Mouse (Mus musculus): ENCODE measurements around the gene Serpine2. TPM values are rescaled to one million over a fixed set of nuclear protein-coding genes. Genes with fewer than 3 reads are reported as not detected.

Gene Serpine2
- polyA plus RNA-seq, 1 experiment from 2014 or later, result 55.5 TPM

GRCm38 (mm10) chr1:79803614-79804013, 57.4 kb downstream of the Serpine2 start:
- no peak for ATAC-seq (replicated peaks)
- no peaks in the 10 kb centered on the region for H3K9me3 ChIP-seq
- H3K27me3 ChIP-seq, result no peaks in the 10 kb centered on the region
- no peaks in the 10 kb centered on the region for H3K36me3 ChIP-seq
- 88% methylated on average over 7 of the region's 7 CpGs for WGBS
- H3K4me3 ChIP-seq, result no peak overlapping the region
- no peak overlapping the region for H3K27ac ChIP-seq (replicated peaks)
- H3K9ac ChIP-seq (replicated peaks), result no peak overlapping the region
- no peaks in the 10 kb centered on the region for H3K4me1 ChIP-seq
- H3K4me2 ChIP-seq (replicated peaks), result no peak overlapping the region

- no peaks in the 10 kb centered on the region for H3K9me3 ChIP-seq
- no peaks in the 10 kb centered on the region for H3K27me3 ChIP-seq
- no peaks in the 10 kb centered on the region for H3K36me3 ChIP-seq
- H3K27ac ChIP-seq (replicated peaks), result no peak overlapping the region
- no peak overlapping the region for H3K4me2 ChIP-seq (replicated peaks)
- 66% methylated on average over 11 of the region's 11 CpGs for WGBS
- ATAC-seq (replicated peaks), result no peak
- H3K4me1 ChIP-seq, result no peaks in the 10 kb centered on the region
- no peak overlapping the region for H3K4me3 ChIP-seq
- H3K9ac ChIP-seq (replicated peaks), result no peak overlapping the region
These were observed 58.0 kb downstream of the Serpine2 start for GRCm38 (mm10) chr1:79802858-79803427.

- Histone ChIP-seq H3K4me2 (replicated peaks) (no peak overlapping the region), H3K9ac (replicated peaks) (no peak overlapping the region), H3K4me1 (no peaks in the 10 kb centered on the region), H3K4me3 (no peak overlapping the region), H3K27ac (replicated peaks) (no peak overlapping the region), H3K9me3 (no peaks in the 10 kb centered on the region), H3K36me3 (no peaks in the 10 kb centered on the region), H3K27me3 (no peaks in the 10 kb centered on the region)
- no peak for ATAC-seq (replicated peaks)
- 82% methylated on average over 3 of the region's 3 CpGs for WGBS
These were observed 63.9 kb downstream of the Serpine2 start for GRCm38 (mm10) chr1:79797084-79797483.

GRCm38 (mm10) chr1:79786267-79786927, 74.6 kb downstream of the Serpine2 start:
- peaks cover 19% of the 10 kb centered on the region for H3K36me3 ChIP-seq
- H3K4me1 ChIP-seq, result no peaks in the 10 kb centered on the region
- H3K9me3 ChIP-seq, result no peaks in the 10 kb centered on the region
- no peak overlapping the region for H3K27ac ChIP-seq (replicated peaks)
- no peak overlapping the region for H3K4me3 ChIP-seq
- no peak overlapping the region for H3K9ac ChIP-seq (replicated peaks)
- WGBS, result 69% methylated on average over 7 of the region's 7 CpGs
- no peaks in the 10 kb centered on the region for H3K27me3 ChIP-seq
- H3K4me2 ChIP-seq (replicated peaks), result no peak overlapping the region
- peak; percentile 80 for ATAC-seq (replicated peaks)

GRCm38 (mm10) chr1:79782433-79782832, 78.5 kb downstream of the Serpine2 start:
- 79% methylated on average over 3 of the region's 3 CpGs for WGBS
- no peak overlapping the region for H3K9ac ChIP-seq (replicated peaks)
- no peak overlapping the region for H3K4me2 ChIP-seq (replicated peaks)
- H3K4me3 ChIP-seq, result no peak overlapping the region
- no peaks in the 10 kb centered on the region for H3K9me3 ChIP-seq
- no peak for ATAC-seq (replicated peaks)
- peaks cover 52% of the 10 kb centered on the region for H3K36me3 ChIP-seq
- H3K27ac ChIP-seq (replicated peaks), result no peak overlapping the region
- H3K4me1 ChIP-seq, result no peaks in the 10 kb centered on the region
- H3K27me3 ChIP-seq, result no peaks in the 10 kb centered on the region

- ATAC-seq (replicated peaks), result no peak
These were observed 83.0 kb downstream of the Serpine2 start for GRCm38 (mm10) chr1:79778011-79778410.

GRCm38 (mm10) chr1:79775927-79776458, 85.0 kb downstream of the Serpine2 start, which contains the start of the genes Mrpl44 and Wdfy1:
Mrpl44 (plus strand) TSS chr1:79776018.
Wdfy1 (minus strand) TSS chr1:79776143.
- Histone ChIP-seq H3K4me1 (peaks cover 4% of the 10 kb centered on the region), H3K9me3 (no peaks in the 10 kb centered on the region), H3K4me3 (peak within 1 kb of the TSS; percentile 98), H3K9ac (replicated peaks) (peak within 1 kb of the TSS; percentile 97), H3K4me2 (replicated peaks) (peak within 1 kb of the TSS; percentile 67), H3K36me3 (peaks cover 28% of the 10 kb centered on the region), H3K27ac (replicated peaks) (peak within 1 kb of the TSS; percentile 96), H3K27me3 (no peaks in the 10 kb centered on the region)
- peak; percentile 100 for ATAC-seq (replicated peaks)
- under 1% methylated on average over 38 of the region's 38 CpGs for WGBS

More at GRCm38 (mm10) chr1:79778011-79778410, 83.0 kb downstream of the Serpine2 start:
- Histone ChIP-seq H3K4me1 (peaks cover 4% of the 10 kb centered on the region), H3K9me3 (no peaks in the 10 kb centered on the region), H3K4me2 (replicated peaks) (no peak overlapping the region), H3K9ac (replicated peaks) (no peak overlapping the region), H3K27ac (replicated peaks) (no peak overlapping the region), H3K4me3 (no peak overlapping the region), H3K36me3 (peaks cover 45% of the 10 kb centered on the region), H3K27me3 (no peaks in the 10 kb centered on the region)
- WGBS, result 90% methylated on average over 11 of the region's 11 CpGs

GRCm38 (mm10) chr1:79774164-79774780, 86.7 kb downstream of the Serpine2 start:
- WGBS, result 82% methylated on average over 4 of the region's 4 CpGs
- H3K9me3 ChIP-seq, result no peaks in the 10 kb centered on the region
- peaks cover 14% of the 10 kb centered on the region for H3K36me3 ChIP-seq
- H3K4me2 ChIP-seq (replicated peaks), result no peak overlapping the region
- H3K27me3 ChIP-seq, result no peaks in the 10 kb centered on the region
- no peak for ATAC-seq (replicated peaks)
- H3K9ac ChIP-seq (replicated peaks), result no peak overlapping the region
- no peak overlapping the region for H3K4me3 ChIP-seq
- H3K27ac ChIP-seq (replicated peaks), result no peak overlapping the region
- peaks cover 4% of the 10 kb centered on the region for H3K4me1 ChIP-seq

GRCm38 (mm10) chr1:79768231-79768630, 92.7 kb downstream of the Serpine2 start:
- no peak for ATAC-seq (replicated peaks)
- 64% methylated on average over 1 of the region's 1 CpGs for WGBS
- H3K36me3 ChIP-seq, result no peaks in the 10 kb centered on the region
- no peaks in the 10 kb centered on the region for H3K9me3 ChIP-seq
- H3K27ac ChIP-seq (replicated peaks), result no peak overlapping the region
- H3K4me1 ChIP-seq, result no peaks in the 10 kb centered on the region
- H3K27me3 ChIP-seq, result no peaks in the 10 kb centered on the region
- no peak overlapping the region for H3K9ac ChIP-seq (replicated peaks)
- H3K4me3 ChIP-seq, result no peak overlapping the region
- no peak overlapping the region for H3K4me2 ChIP-seq (replicated peaks)

- Histone ChIP-seq H3K27ac (replicated peaks) (no peak overlapping the region), H3K9me3 (no peaks in the 10 kb centered on the region), H3K36me3 (no peaks in the 10 kb centered on the region), H3K4me2 (replicated peaks) (no peak overlapping the region), H3K4me3 (no peak overlapping the region), H3K9ac (replicated peaks) (no peak overlapping the region), H3K4me1 (peaks cover 19% of the 10 kb centered on the region), H3K27me3 (no peaks in the 10 kb centered on the region)
- 92% methylated on average over 1 of the region's 1 CpGs for WGBS
- no peak for ATAC-seq (replicated peaks)
These were observed 96.5 kb downstream of the Serpine2 start for GRCm38 (mm10) chr1:79764483-79764882.

- Histone ChIP-seq H3K4me3 (no peak overlapping the region), H3K36me3 (no peaks in the 10 kb centered on the region), H3K27me3 (no peaks in the 10 kb centered on the region), H3K9me3 (no peaks in the 10 kb centered on the region), H3K27ac (replicated peaks) (no peak overlapping the region), H3K4me1 (peaks cover 22% of the 10 kb centered on the region), H3K9ac (replicated peaks) (no peak overlapping the region), H3K4me2 (replicated peaks) (no peak overlapping the region)
- no peak for ATAC-seq (replicated peaks)
- WGBS, result 91% methylated on average over 2 of the region's 2 CpGs
These were observed 96.9 kb downstream of the Serpine2 start for GRCm38 (mm10) chr1:79764031-79764430.

Measured in forebrain, embryonic 15.5 days (tissue).